Mouse (Mus musculus): ENCODE data around the gene Snx14. TPM values are rescaled to one million over a fixed set of nuclear protein-coding genes. Genes with fewer than 3 reads are reported as not detected.
A peak's percentile ranks its signal among the peaks of the same experiment; 100 is the strongest.

Snx14 gene
- polyA plus RNA-seq, 1 experiment from 2014 or later, result 20.3 TPM

DNA sequence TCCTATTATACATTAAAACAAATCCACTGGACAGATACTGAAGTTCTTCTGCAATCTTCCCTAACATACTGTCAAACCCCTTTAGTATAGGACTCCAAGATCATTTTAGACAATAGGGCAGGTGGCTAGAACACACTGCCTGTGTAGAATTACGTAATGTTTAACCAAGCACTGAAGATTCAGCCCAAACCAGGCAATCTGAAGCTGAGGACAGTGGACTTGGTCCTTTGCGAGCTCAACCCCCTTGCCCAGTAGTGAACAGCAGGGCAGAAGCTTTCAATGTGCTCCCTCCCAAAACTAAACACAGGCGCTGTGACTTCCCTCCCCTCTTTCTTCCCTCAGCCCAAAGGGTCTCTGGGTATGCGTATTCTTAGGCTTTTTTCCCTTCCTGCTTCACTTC lies 71.9 kb downstream of the Snx14 start:
- ATAC-seq, result no peak
- Histone ChIP-seq H3K9me3 (ENCODE audit: low read length) (no peaks in the 10 kb centered on the region), H3K27me3 (replicated peaks; ENCODE audit: insufficient read depth, low read length) (no peaks in the 10 kb centered on the region), H3K4me3 (ENCODE audit: low read depth, low read length) (no peak overlapping the region), H3K4me1 (ENCODE audit: insufficient read depth, low read depth, low read length) (no peaks in the 10 kb centered on the region), H3K9ac (replicated peaks; ENCODE audit: low read depth) (no peak overlapping the region), H3K27ac (ENCODE audit: low read length) (no peak overlapping the region), H3K4me2 (replicated peaks; ENCODE audit: low read depth, low read length) (no peak overlapping the region), H3K36me3 (ENCODE audit: insufficient read depth, low read length) (no peaks in the 10 kb centered on the region)
- TF ChIP-seq EP300 (IDR thresholded peaks at IDR 0.05), result no peak
- TF ChIP-seq CTCF (IDR thresholded peaks at IDR 0.05), result no peak
- no peak for DNase-seq (ENCODE audit: low spot score)
- WGBS, result 87% methylated on average over 4 of the region's 4 CpGs

DNA sequence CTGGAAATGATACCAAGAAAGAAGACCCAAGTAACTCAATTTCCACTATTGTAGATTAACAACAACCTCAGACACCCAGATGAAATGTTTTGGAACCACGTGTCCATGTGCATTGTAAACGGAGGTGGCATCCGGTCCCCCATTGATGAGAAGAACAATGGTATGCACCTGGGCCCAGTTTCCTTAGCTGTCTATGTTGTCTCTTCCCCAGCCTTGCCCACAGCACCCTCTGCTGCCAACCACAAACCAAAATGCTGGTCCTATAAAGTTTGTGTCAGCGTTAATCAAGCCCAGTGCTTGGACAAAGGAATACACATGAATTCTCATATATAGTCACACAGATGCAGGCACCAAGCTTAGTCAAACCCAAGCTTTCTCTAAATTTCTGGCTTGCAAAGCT lies 72.5 kb downstream of the Snx14 start:
- no peak for DNase-seq (ENCODE audit: low spot score)
- H3K4me1 ChIP-seq (ENCODE audit: insufficient read depth, low read depth, low read length), result no peaks in the 10 kb centered on the region
- no peak overlapping the region for H3K9ac ChIP-seq (replicated peaks; ENCODE audit: low read depth)
- no peak overlapping the region for H3K4me3 ChIP-seq (ENCODE audit: low read depth, low read length)
- H3K4me2 ChIP-seq (replicated peaks; ENCODE audit: low read depth, low read length), result no peak overlapping the region
- WGBS, result 77% methylated on average over 4 of the region's 4 CpGs
- H3K27me3 ChIP-seq (replicated peaks; ENCODE audit: insufficient read depth, low read length), result no peaks in the 10 kb centered on the region
- no peak for ATAC-seq
- H3K9me3 ChIP-seq (ENCODE audit: low read length), result no peaks in the 10 kb centered on the region
- TF ChIP-seq CTCF (IDR thresholded peaks at IDR 0.05) (peak; percentile 35; the same call in 1 of the 2 replicates), EP300 (IDR thresholded peaks at IDR 0.05) (no peak)
- H3K27ac ChIP-seq (ENCODE audit: low read length), result no peak overlapping the region
- H3K36me3 ChIP-seq (ENCODE audit: insufficient read depth, low read length), result no peaks in the 10 kb centered on the region

DNA sequence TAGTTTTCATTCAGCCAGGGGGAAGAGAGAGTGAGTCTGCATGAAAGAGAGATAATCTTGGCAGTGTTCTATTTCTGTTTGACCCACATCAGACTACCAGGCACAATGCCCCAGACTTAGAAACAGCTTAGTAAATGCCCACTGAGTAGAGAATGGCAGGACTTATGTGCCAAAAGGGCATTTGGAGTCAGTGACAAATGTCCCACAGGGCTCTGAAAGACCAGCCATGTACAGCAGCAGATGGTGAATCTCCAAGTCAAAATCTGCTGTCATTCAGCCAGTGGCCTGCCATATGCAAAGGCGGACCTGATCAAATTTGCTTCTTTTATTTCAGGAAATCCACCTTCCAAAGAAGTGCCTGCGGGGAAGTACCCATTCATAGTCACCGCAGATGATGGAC lies 75.7 kb downstream of the Snx14 start:
- Histone ChIP-seq H3K27ac (ENCODE audit: low read length) (no peak overlapping the region), H3K9me3 (ENCODE audit: low read length) (no peaks in the 10 kb centered on the region), H3K36me3 (ENCODE audit: insufficient read depth, low read length) (no peaks in the 10 kb centered on the region), H3K4me3 (ENCODE audit: low read depth, low read length) (no peak overlapping the region), H3K9ac (replicated peaks; ENCODE audit: low read depth) (no peak overlapping the region), H3K4me1 (ENCODE audit: insufficient read depth, low read depth, low read length) (no peaks in the 10 kb centered on the region), H3K27me3 (replicated peaks; ENCODE audit: insufficient read depth, low read length) (no peaks in the 10 kb centered on the region), H3K4me2 (replicated peaks; ENCODE audit: low read depth, low read length) (no peak overlapping the region)
- ATAC-seq, result no peak
- TF ChIP-seq CTCF (IDR thresholded peaks at IDR 0.05), result no peak
- no peak for TF ChIP-seq EP300 (IDR thresholded peaks at IDR 0.05)
- WGBS, result 96% methylated on average over 3 of the region's 3 CpGs
- DNase-seq (ENCODE audit: low spot score), result no peak

DNA sequence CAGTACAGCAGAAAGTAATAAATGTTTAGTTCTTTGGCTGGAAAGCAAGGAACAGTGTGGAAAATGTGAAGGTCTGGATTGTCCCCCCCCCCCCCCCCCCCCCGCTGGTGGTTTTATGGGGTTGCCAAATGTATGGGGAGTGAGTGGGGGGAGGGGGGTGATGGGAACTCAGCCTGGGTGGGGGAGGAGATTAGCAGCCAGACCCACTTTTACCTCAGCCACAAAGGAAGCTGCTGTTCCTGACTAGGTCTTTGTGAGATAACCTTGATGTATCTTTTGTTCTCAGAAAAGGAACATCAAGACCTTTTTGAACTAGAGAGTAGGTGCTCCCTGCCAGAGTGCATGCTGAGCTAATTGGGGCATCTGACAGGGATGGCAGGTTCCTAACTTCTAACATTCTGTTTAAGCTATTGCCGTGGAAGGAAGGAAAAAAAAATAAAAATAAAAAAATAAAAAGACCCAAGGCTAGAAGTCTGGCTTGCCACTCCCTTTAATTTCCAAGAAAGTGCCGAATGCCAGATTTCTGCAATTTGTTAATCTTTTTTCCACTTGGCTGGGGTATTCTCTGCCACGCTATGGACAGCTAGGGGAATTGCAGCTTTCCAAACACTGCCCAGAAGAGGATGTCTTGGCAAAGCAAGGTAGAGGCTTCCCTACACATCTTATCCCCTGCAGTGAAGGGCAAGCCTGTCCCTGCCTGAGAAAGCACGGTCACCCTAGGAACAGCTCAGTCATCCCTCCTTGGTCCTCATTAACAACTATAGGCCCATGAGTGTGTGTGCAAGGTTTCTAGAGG lies 76.5 kb downstream of the Snx14 start:
- H3K9ac ChIP-seq (replicated peaks; ENCODE audit: low read depth), result no peak overlapping the region
- no peaks in the 10 kb centered on the region for H3K9me3 ChIP-seq (ENCODE audit: low read length)
- H3K4me3 ChIP-seq (ENCODE audit: low read depth, low read length), result no peak overlapping the region
- H3K4me1 ChIP-seq (ENCODE audit: insufficient read depth, low read depth, low read length), result no peaks in the 10 kb centered on the region
- 38% methylated on average over 4 of the region's 5 CpGs for WGBS
- ATAC-seq (no peak), DNase-seq (ENCODE audit: low spot score) (peak; percentile 38)
- H3K4me2 ChIP-seq (replicated peaks; ENCODE audit: low read depth, low read length), result no peak overlapping the region
- peak; percentile 48 for TF ChIP-seq CTCF (IDR thresholded peaks at IDR 0.05)
- TF ChIP-seq EP300 (IDR thresholded peaks at IDR 0.05), result no peak
- H3K27me3 ChIP-seq (replicated peaks; ENCODE audit: insufficient read depth, low read length), result no peaks in the 10 kb centered on the region
- no peak overlapping the region for H3K27ac ChIP-seq (ENCODE audit: low read length)
- no peaks in the 10 kb centered on the region for H3K36me3 ChIP-seq (ENCODE audit: insufficient read depth, low read length)

GRCm38 (mm10) chr9:88361211-88361909 lies 77.4 kb downstream of the Snx14 start:
- Histone ChIP-seq H3K4me1 (ENCODE audit: insufficient read depth, low read depth, low read length) (no peaks in the 10 kb centered on the region), H3K9ac (replicated peaks; ENCODE audit: low read depth) (no peak overlapping the region), H3K27me3 (replicated peaks; ENCODE audit: insufficient read depth, low read length) (no peaks in the 10 kb centered on the region), H3K4me3 (ENCODE audit: low read depth, low read length) (no peak overlapping the region), H3K27ac (ENCODE audit: low read length) (0 out of 2 replicates have a peak overlapping the region, but pooled peaks have one; percentile 32), H3K9me3 (ENCODE audit: low read length) (no peaks in the 10 kb centered on the region), H3K36me3 (ENCODE audit: insufficient read depth, low read length) (no peaks in the 10 kb centered on the region), H3K4me2 (replicated peaks; ENCODE audit: low read depth, low read length) (no peak overlapping the region)
- ATAC-seq, result peak; percentile 40; the same call in 1 of the 2 replicates
- TF ChIP-seq CTCF (IDR thresholded peaks at IDR 0.05), result no peak
- no peak for TF ChIP-seq EP300 (IDR thresholded peaks at IDR 0.05)
- no peak for DNase-seq (ENCODE audit: low spot score)
- WGBS, result 58% methylated on average over 14 of the region's 14 CpGs

DNA sequence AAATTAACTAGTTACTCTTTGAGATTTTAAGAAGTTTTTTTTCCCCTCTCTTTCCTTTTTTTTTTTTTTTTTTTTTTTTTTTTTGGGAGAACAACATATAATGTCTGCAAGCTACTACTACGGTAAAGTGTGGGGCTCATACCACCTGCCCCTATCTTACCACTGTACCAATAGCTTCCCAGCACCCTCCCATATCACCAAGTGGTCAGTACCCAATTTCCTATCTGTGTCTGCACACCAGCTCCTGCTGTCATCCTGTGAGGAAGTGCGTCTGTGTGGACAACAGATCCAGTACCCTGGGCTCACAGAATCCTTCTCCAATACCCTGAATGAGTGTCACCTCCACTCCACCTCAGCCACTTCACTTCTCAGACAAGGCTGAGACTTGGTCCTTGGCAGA lies 79.6 kb downstream of the Snx14 start:
- Histone ChIP-seq H3K9ac (replicated peaks; ENCODE audit: low read depth) (no peak overlapping the region), H3K27me3 (replicated peaks; ENCODE audit: insufficient read depth, low read length) (no peaks in the 10 kb centered on the region), H3K4me1 (ENCODE audit: insufficient read depth, low read depth, low read length) (no peaks in the 10 kb centered on the region), H3K36me3 (ENCODE audit: insufficient read depth, low read length) (no peaks in the 10 kb centered on the region), H3K4me3 (ENCODE audit: low read depth, low read length) (no peak overlapping the region), H3K27ac (ENCODE audit: low read length) (no peak overlapping the region), H3K9me3 (ENCODE audit: low read length) (no peaks in the 10 kb centered on the region), H3K4me2 (replicated peaks; ENCODE audit: low read depth, low read length) (no peak overlapping the region)
- no peak for TF ChIP-seq CTCF (IDR thresholded peaks at IDR 0.05)
- ATAC-seq (no peak), DNase-seq (ENCODE audit: low spot score) (no peak)
- 60% methylated on average over 2 of the region's 2 CpGs for WGBS

Measured in lung, postnatal 0 days (tissue).